Mouse (Mus musculus) 3134 (cell line): ENCODE measurements around the gene Aloxe3.

Experiments used
- DNase-seq: peaks from one replicate; pipeline ENCODE4 v3.0.0-alpha.2; 2011; ENCODE audit warnings: low spot score; ENCODE audit not compliant: insufficient read length; ENCODE audit errors: extremely low read depth

The Aloxe3 gene

GRCm38 (mm10) chr11:69106842-69107241 lies 18.9 kb upstream of the Aloxe3 start:
- no peak for DNase-seq

DNA sequence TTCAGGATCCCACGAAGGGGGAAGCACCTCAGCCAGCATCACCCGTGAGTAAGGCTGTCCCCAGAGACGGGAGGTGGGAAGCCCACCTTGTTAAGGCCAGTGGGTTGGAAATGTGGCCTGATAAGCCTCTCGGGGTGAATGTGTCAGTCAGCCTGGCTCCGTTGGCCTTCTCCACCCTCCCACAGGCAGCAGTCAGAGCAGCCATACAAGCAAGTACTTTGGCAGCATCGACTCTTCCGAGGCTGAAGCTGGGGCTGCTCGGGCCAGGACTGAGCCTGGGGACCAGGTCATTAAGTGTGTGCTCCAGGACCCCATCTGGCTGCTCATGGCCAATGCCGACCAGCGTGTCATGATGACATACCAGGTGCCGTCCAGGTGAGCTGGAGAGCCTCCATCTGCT lies 18.0 kb upstream of the Aloxe3 start:
- no peak for DNase-seq

GRCm38 (mm10) chr11:69108223-69108622 lies 17.5 kb upstream of the Aloxe3 start:
- DNase-seq: no peak

- DNase-seq: no peak
These were observed 16.4 kb upstream of the Aloxe3 start for GRCm38 (mm10) chr11:69109032-69109900.

GRCm38 (mm10) chr11:69110319-69111046 lies 15.2 kb upstream of the Aloxe3 start:
- peak; percentile 86 for DNase-seq

DNA sequence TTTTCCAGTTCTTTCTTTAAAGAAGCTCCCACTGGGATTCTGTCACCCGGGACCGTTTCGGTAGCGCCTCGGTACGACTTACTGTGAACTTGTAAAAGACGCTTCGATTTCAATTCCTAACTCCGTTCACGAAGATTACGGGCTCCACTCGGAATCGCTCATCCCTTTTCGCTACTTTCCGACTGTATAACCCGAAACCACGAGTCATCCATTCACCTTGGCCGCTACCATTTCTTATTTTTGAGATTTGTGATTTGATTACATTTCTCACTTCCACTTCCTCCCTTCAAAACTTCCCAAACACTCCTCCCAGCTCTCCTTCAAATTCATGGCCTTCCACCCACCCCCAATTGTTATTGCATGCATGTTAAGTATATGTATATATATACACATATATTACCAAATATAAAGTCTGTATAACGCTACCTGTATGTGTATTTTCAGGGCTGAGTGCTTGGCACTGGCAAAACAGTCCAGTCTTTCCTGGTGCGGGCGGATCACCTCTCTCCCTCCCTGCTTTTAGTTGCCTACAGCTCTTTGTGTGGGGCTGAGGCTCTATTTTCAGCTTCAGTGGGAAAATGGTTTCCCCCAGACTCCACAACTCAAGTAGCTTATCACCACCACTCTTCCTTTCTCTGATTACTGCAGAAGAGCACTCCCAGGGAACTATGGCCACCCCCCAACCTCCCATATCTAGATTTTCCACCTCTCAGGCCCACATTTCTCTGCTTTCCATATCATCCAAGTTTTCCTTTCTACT lies 14.5 kb upstream of the Aloxe3 start:
- DNase-seq: no peak

GRCm38 (mm10) chr11:69111865-69112264 lies 13.8 kb upstream of the Aloxe3 start:
- no peak for DNase-seq

DNA sequence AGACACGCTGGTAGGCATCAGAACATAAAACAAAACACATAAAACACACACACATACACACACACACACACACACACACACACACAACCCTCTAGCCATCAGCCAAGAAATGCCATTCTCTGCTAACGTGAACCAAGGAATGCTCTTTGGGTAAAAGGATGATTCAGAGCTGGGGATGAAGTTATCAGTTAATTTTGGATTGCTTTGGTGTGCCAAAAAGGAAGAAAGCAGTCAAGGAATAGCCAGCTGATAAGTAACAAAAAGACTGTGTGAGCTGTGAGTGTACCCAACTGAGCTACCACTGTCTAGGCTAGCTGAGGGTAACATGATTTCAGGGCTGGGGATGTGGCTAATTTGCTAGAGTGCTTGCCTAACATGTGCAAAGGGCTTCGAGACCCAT lies 11.7 kb upstream of the Aloxe3 start:
- no peak for DNase-seq

DNA sequence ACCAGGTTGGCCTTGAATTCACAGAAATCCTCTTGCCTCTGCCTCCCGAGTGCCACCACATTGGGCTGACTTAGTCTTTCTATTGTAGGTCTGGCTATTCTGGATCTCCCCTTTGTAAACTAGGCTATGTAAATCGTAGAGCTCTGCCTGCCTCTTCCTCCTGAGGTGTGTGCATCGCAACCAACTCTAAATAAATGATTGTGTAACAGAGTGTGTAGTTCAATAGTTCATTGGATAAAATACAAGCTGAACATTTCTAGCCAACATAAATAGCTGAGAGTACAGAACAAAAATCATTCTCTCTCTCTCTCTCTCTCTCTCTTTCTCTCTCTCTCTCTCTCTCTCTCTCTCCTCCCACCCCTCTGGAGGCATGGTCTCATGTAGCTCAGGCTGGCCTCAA lies 11.1 kb upstream of the Aloxe3 start:
- DNase-seq: no peak

- no peak for DNase-seq
These were observed 8.9 kb upstream of the Aloxe3 start for GRCm38 (mm10) chr11:69116843-69117242.

GRCm38 (mm10) chr11:69117737-69118695 lies 7.7 kb upstream of the Aloxe3 start:
- DNase-seq: peak; percentile 84

DNA sequence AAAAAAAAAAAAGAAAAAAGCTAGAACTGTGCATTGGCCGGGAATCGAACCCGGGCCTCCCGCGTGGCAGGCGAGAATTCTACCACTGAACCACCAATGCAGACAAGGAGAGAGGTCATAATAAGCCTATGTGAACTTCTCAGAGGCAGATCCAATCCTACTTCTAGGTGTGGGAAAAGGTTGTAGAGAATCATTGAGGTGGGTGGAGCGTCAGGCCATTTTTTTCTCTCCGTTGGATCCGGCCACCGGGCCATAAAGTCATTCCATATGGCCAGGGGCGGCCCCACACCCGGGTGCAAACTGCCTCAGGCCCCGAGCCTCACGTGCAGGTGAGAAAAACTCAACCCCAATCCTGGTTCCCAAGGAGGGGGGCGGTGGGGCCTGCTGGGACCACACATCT lies 6.9 kb upstream of the Aloxe3 start:
- DNase-seq: peak; percentile 85

DNA sequence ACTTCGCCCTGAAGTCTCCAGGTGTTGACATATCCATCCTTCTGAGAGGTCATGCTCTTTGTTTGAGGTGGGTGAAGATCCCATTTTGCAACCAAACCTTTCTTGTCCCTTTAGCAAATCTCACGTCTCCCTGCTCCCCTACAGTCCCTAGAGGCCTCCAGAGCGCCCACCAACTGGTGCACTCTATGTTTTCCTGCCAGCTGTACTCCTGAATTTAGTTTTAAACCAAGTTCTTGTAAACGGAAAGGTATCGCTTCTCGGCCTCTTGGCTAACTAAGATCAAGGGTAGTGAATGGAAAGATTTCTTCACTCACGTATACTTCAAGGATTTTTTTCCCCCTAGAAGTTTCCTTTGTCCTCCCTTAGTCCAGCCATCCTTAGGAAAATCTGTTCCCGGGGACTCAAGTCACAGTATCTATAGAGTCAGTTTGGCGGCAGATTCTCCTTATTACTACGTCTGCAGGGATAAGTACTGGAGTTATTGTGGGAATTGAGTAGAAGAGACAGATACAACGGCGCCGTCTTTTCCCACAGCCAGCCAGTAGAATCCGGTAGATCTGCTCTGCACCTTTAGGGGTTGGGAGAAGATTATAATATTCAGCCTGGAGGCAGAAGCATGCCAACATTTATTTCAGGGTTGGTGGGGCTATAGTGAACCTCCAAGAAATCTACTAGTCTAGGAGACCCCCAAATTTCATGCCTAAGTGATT lies 6.1 kb upstream of the Aloxe3 start:
- DNase-seq: no peak

DNA sequence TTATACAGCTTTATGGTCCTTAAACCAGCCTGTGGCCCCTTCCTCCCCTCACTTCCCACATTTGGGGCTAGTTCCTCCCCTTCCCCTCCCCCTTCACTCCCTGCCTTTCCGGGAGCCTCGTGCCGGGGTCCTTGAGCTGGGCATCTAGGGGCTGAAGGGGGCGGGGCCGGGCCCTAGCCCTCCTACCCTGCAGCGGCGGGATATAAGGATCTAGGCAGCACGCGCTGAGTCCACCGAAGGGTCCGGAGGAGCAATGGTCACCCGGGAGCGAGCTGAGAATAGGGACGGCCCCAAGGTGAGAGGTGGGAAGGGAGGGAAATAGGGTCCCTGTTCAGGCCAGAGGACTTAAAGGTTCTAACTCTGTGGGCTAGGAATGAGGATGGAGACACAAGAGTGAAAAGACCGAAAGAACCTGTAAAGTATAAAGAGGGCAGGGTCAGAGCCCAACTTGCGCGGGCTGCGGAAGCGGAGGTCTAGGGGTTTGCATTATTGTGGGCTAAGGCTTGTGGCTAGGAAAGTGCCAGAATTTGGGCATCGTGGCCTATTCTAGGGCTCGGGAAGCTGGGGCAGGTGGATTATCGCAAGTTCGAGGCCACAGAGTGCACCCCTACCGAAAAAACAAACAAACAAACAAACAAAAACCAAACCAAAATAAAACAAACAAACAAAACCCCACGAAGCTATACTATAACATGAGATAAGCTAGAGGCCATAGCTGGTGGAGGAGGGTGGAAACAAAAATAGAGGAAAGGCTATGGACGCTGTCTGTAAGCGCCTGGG lies 5.3 kb upstream of the Aloxe3 start, which contains the start of gene Hes7:
Gene Hes7 (plus strand): TSS at position 184 of the 780 bp plus-strand sequence.
- DNase-seq: no peak

- DNase-seq: no peak
These were observed 4.5 kb upstream of the Aloxe3 start for GRCm38 (mm10) chr11:69121001-69121740.

- DNase-seq: no peak
These were observed 3.9 kb upstream of the Aloxe3 start for GRCm38 (mm10) chr11:69121741-69122335.

- peak; percentile 90 for DNase-seq
These were observed 3.3 kb upstream of the Aloxe3 start, which contains the start of gene 9130213A22Rik for GRCm38 (mm10) chr11:69122336-69122951. Gene 9130213A22Rik (minus strand): TSS chr11:69122589.
